Mouse (Mus musculus): Measurements from ENCODE around the gene Tmc3.

- TF ChIP-seq POLR2A (IDR thresholded peaks at IDR 0.05; ENCODE audit: low read depth, low read length) (no peak), CTCF (IDR thresholded peaks at IDR 0.05; ENCODE audit: extremely low read depth, insufficient read depth, insufficient read length, insufficient replicate concordance) (no peak)
These were observed 35.4 kb upstream of the Tmc3 start for GRCm38 (mm10) chr7:83549353-83549774.
